Mouse (Mus musculus) erythroblast, embryonic 14.5 days (primary cell): ENCODE measurements around the gene Tnxb.

Experiments
- GATA1 ChIP-seq: IDR thresholded peaks from 2 replicates; pipeline ENCODE4 v1.6.1; 2012; ENCODE audit warnings: low read length, inconsistent platforms, mixed read lengths
- TAL1 ChIP-seq: IDR thresholded peaks from 3 replicates; pipeline ENCODE4 v1.6.1; 2012; ENCODE audit warnings: low read length, inconsistent platforms, mixed read lengths

DNA sequence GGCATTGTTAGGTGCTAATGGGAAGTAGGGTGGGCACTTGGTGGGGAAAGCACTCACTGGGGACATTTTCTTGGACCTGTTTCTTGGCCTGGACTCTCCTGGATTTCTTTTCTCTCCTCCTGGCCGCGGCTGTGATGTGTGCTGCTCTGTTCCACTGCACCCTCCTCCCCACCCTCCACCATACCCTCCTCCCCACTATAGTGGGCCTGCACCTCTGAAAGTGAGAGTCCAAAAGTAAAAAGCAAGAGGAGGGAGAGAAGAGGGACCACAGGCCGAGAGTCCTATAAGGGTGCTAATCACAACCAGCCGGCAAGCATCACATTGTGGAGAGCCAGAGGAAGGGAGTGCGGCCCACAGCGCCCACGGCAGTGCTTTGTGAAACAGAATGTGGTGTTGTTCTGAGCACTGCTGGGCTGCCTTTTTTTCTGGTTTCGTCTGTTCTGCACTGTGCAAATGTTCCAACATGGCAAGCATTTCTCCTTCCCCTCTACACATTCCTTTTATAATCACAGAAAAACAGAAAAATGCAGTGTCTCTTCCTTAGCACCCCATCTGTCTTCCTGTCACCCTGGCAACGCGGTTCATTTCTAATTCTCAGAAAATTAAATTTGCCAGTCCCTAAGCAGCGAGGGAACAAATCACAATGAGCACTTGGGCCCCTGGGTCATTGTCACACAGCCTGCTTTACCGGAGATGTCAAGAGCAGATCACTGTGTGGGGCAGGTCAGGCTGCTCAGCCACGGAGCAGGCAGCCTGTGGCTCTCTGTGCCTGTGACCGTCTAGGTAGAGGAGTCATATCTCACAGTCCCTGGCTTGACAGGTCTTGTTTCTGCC is 29.5 kb downstream of the Tnxb start:
- TF ChIP-seq GATA1 = no peak
- TF ChIP-seq TAL1 = no peak
